Mouse (Mus musculus) thymus, postnatal 25 days (tissue): ENCODE data around the gene Tpm1.

Experiments
- DNase-seq: peaks from one replicate; pipeline ENCODE4 v3.0.0; 2022

Gene Tpm1

GRCm38 (mm10) chr9:66980458-66980857 lies 68.7 kb downstream of the Tpm1 start:
- DNase-seq, result peak; percentile 78

- no peak for DNase-seq
These were observed 70.7 kb downstream of the Tpm1 start for GRCm38 (mm10) chr9:66978468-66978867.

GRCm38 (mm10) chr9:66977982-66978381 lies 71.2 kb downstream of the Tpm1 start:
- no peak for DNase-seq

DNA sequence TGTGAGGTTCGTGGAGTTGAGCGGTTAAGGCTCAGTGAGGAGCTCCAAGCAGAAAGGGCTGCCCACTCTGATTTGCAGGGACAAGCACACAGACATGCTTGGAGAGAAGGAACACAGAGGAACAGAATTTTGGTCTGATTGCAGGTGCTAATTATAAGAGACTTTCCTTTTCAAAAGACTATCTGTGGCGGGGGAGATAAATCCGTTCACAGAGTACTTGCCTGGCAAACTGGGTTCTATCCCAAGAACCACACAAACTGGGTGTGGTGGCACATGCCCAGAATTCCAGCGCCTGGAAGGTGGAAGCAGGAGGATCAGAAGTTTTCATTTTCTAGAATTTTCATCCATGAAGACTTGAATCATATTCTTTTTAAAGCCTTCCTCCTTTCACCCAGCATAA lies 72.1 kb downstream of the Tpm1 start:
- DNase-seq, result no peak

DNA sequence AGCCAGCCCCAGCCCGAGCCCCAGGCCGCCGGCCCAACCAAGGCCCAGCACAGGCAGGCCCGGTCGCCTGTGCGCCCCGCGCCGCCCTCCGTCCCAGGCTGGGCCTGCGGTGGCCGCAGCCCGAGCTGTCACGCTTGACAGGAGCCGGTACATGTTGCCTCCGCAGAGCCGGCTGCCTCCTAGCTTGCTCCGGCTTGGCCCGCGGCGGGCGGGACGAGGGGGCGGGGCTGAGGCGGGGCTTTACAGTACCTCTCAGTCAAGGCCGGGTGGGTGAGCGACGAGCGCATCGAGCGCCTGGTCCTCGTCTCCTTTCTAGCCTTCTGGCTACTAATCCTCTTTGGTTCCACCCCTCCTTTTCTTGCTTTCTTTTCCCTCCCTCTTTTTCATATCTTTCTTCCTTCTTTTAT lies 74.0 kb downstream of the Tpm1 start, which contains the start of gene Lactb:
TSS of gene Lactb (minus strand) at position 246 of the 407 bp plus-strand sequence.
- DNase-seq, result peak; percentile 94

DNA sequence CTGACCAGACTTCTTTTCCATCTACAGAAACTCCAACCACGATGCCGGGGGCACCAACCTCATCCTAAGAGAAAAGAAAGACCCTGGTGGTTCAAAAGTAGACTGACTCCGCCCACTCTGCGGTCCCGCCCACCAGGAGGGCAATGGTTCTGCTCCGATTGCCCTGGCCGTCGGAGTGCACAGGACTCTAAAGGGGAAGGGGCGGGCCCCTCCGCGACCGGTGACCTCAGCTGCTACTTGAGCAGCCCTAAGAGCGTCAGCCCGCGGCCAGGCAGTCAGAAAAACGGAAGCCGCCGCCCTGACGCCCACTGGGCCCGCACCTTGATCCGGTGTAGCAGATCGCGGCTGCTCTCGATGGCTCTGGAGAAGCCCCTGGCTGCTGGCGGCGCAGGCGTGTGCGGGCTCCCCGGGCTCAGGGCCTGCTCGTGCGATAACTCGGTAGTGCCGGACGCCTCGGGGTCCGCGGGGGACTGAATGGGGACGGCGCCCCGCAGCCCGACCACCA lies 74.4 kb downstream of the Tpm1 start:
- DNase-seq, result peak; percentile 77
